Mouse (Mus musculus) left cerebral cortex, adult 8-10 months (tissue): ENCODE data around the gene Gm10959. TPM values are rescaled to one million over a fixed set of nuclear protein-coding genes. Genes with fewer than 3 reads are reported as not detected.
"Not testable (repeated sequence)": the region's sequence is repeated elsewhere in the genome, so short reads cannot be mapped to it uniquely, and the experiment has no call there.

Experiments
- DNase-seq, 2 experiments: peaks; one replicate each; pipeline ENCODE4 v3.0.0; 2022; ENCODE audit warnings: low spot score in 2 of 2
- total RNA-seq, 4 experiments: library from RNA; stranded (reverse); gene quantifications; 2 replicates each; pipeline ENCODE4 v1.2.4; 2022

The Gm10959 gene
- total RNA-seq, result not detected

- no peak for DNase-seq
Measured at GRCm38 (mm10) chr3:122919260-122919659, at the start of gene Gm10959. Gm10959 (minus strand) TSS chr3:122919360.

- DNase-seq, result no peak
Measured at GRCm38 (mm10) chr3:122968391-122968790, 49.2 kb upstream of the Gm10959 start.

GRCm38 (mm10) chr3:122964301-122964700, 45.1 kb upstream of the Gm10959 start:
- DNase-seq, result no peak

- DNase-seq, result no peak
Measured at GRCm38 (mm10) chr3:122950129-122950528, 31.0 kb upstream of the Gm10959 start.

- no peak for DNase-seq
Measured at GRCm38 (mm10) chr3:122943387-122943890, 24.3 kb upstream of the Gm10959 start.

GRCm38 (mm10) chr3:122939215-122939614, 20.1 kb upstream of the Gm10959 start:
- no peak for DNase-seq

- not testable (repeated sequence) for DNase-seq
Measured at GRCm38 (mm10) chr3:122937176-122937575, 18.0 kb upstream of the Gm10959 start.

- no peak for DNase-seq
Measured at GRCm38 (mm10) chr3:122932466-122932865, 13.3 kb upstream of the Gm10959 start.

GRCm38 (mm10) chr3:122929723-122930122, 10.6 kb upstream of the Gm10959 start:
- DNase-seq, result peak in 1 of 2 experiments; percentile 63

GRCm38 (mm10) chr3:122924009-122924914, 5.1 kb upstream of the Gm10959 start, which contains the start of gene 1810037I17Rik:
1810037I17Rik (plus strand) TSS chr3:122924203.
- DNase-seq, result peak; percentile 90 to 96

- no peak for DNase-seq
Measured at GRCm38 (mm10) chr3:122923147-122923546, 4.0 kb upstream of the Gm10959 start.

GRCm38 (mm10) chr3:122921676-122922527, 2.7 kb upstream of the Gm10959 start:
- no peak for DNase-seq

- DNase-seq, result no peak
Measured at GRCm38 (mm10) chr3:122920572-122921435, 1.6 kb upstream of the Gm10959 start.

GRCm38 (mm10) chr3:122918672-122919071, 488 bp downstream of the Gm10959 start:
- DNase-seq, result no peak

- no peak for DNase-seq
Measured at GRCm38 (mm10) chr3:122916191-122916680, 2.9 kb downstream of the Gm10959 start.

GRCm38 (mm10) chr3:122915493-122915892, 3.7 kb downstream of the Gm10959 start:
- DNase-seq, result no peak

- DNase-seq, result no peak
Measured at GRCm38 (mm10) chr3:122907841-122908240, 11.3 kb downstream of the Gm10959 start.

GRCm38 (mm10) chr3:122903746-122904433, 15.3 kb downstream of the Gm10959 start:
- peak in 1 of 2 experiments; percentile 6 for DNase-seq

GRCm38 (mm10) chr3:122898254-122898653, 20.9 kb downstream of the Gm10959 start:
- no peak for DNase-seq

- DNase-seq, result no peak
Measured at GRCm38 (mm10) chr3:122895189-122895731, 23.9 kb downstream of the Gm10959 start.
